Mouse (Mus musculus) testis, postnatal 10 days (tissue): Measurements from ENCODE around the gene Ndufc2.
"Not testable (repeated sequence)": the region's sequence is repeated elsewhere in the genome, so short reads cannot be mapped to it uniquely, and the experiment has no call there.

Experiments used
- DNase-seq: peaks from one replicate; pipeline ENCODE4 v3.0.0; 2021; ENCODE audit warnings: low spot score

The Ndufc2 gene

GRCm38 (mm10) chr7:97427296-97427695 lies 27.5 kb downstream of the Ndufc2 start:
- no peak for DNase-seq

GRCm38 (mm10) chr7:97427778-97428420 lies 28.1 kb downstream of the Ndufc2 start:
- DNase-seq = no peak

GRCm38 (mm10) chr7:97429705-97430104 lies 29.9 kb downstream of the Ndufc2 start:
- peak; percentile 67 for DNase-seq

GRCm38 (mm10) chr7:97433517-97433916 lies 33.7 kb downstream of the Ndufc2 start:
- not testable (repeated sequence) for DNase-seq

GRCm38 (mm10) chr7:97434517-97434916 lies 34.7 kb downstream of the Ndufc2 start:
- DNase-seq = no peak

- DNase-seq = no peak
Measured at GRCm38 (mm10) chr7:97438986-97439385, 39.2 kb downstream of the Ndufc2 start.

- DNase-seq = peak; percentile 98
Measured at GRCm38 (mm10) chr7:97446171-97446925, 46.5 kb downstream of the Ndufc2 start.

- DNase-seq = no peak
Measured at GRCm38 (mm10) chr7:97447050-97447531, 47.3 kb downstream of the Ndufc2 start.

- DNase-seq = not testable (repeated sequence)
Measured at GRCm38 (mm10) chr7:97451023-97451422, 51.2 kb downstream of the Ndufc2 start, which contains the start of gene Kctd14. Kctd14 (plus strand) TSS chr7:97451323.

GRCm38 (mm10) chr7:97452196-97452595 lies 52.4 kb downstream of the Ndufc2 start:
- no peak for DNase-seq

GRCm38 (mm10) chr7:97453141-97453921 lies 53.5 kb downstream of the Ndufc2 start:
- peak; percentile 56 for DNase-seq

- no peak for DNase-seq
Measured at GRCm38 (mm10) chr7:97454795-97455194, 55.0 kb downstream of the Ndufc2 start.

GRCm38 (mm10) chr7:97455577-97455976 lies 55.8 kb downstream of the Ndufc2 start:
- no peak for DNase-seq
